Mouse (Mus musculus) gastrocnemius, adult 18-20 months (tissue): ENCODE results near the gene Antxr2. TPM values are rescaled to one million over a fixed set of nuclear protein-coding genes. Genes with fewer than 3 reads are reported as not detected.

Experiments
- DNase-seq: peaks from one replicate; pipeline ENCODE4 v3.0.0; 2021; ENCODE audit warnings: low spot score
- total RNA-seq, 2 experiments: library from RNA; stranded (reverse); gene quantifications; 2 replicates each; pipeline ENCODE4 v1.2.3; 2021

Gene Antxr2
- total RNA-seq, 2 experiments from 2014 or later = 8.3 to 10.0 TPM

DNA sequence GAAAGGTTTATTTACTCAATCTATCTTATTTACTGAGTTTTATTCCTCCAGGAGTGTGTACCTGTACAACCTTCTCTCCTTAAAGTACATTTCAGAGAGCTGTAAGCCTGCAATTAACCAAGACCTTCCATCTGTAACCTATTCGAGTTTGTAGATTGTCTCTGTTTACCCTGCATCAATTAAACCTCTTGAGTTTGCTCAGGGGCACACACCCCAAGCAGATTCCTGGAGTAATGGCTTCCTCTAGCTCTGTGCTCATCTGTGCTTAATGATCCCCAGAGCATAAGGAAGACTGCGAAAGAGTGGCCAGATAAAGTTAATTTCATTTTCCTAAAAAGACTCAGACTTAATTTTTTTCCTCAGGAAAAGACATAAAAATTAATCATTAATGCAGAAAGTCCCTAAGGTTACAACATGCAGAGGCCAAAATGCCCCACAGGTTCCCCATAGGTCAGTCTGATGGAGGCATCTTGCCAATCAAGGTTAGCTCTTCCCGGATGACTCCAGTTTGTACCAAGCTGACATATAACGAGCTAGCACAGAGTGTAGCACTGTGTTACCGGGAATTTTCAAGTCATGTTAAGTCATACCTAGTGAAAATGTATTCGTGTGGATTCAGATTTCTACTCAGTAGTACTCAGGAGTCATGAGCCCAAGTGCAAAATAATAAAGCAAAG lies 34.2 kb downstream of the Antxr2 start:
- no peak for DNase-seq

DNA sequence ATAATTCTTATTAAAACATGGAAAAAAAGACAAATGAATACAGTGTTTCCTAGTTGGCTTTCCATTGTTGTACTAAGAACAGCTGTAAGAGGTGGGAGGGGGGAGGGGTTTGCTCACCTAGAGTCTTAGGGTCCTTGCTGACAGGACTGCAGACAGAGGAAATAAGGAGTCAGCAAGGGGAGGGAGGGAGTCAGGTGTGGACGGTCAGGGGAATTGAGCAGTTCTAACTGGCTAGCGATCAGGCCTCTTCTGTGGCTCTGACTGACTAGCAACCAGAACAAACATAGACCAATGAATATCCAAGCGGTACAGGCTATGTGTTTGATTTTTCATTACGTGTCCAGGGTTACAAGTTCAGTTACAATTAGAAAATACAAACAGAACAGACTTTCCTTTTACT lies 35.0 kb downstream of the Antxr2 start:
- DNase-seq = no peak

DNA sequence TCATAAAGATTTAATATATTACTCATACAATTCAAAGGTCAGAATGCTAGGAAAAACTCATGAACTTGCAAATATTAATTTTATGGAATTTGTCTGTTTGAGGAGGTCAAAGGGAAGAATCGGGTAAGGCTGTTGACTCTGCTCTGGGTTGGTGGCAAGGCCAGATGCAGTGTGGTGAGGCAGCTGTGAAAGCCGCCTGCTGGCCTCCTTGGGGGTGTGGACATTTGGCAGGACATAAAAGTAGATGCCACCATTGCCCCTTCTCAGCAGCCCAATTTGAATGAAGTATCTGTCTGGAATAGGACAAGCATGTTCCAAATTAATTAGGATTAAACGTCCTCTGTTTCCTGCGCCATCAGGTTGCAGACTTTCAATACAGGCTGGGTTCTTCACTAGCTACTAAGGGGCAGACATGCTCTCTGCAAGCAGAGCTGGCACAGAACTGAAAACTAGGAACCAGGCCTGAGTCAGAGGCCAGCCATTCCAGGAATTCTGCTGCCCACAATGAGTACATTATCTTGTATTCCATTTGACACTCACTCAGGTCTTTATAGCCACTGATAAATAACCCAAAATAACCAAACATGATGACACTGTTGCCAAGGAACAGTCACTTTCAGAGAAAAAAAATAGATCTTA lies 44.1 kb downstream of the Antxr2 start:
- no peak for DNase-seq

DNA sequence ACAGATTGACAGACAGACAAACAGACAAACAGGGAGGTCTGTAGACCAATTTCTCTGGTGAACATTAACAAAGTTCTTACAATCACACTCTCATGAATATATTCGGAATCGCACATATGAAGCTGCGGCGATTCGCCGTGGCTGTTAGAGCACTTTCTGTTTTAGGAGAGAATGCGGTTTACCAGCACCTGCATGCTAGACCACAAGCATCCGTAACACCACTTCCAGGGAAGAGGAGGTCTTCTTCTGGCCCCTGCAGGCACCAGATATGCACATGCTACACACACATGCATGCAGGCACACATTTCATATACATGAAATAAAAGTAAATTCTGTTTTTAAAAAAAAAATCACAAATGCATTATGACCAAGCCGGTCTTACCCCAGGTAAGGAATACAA lies 47.5 kb downstream of the Antxr2 start:
- no peak for DNase-seq

DNA sequence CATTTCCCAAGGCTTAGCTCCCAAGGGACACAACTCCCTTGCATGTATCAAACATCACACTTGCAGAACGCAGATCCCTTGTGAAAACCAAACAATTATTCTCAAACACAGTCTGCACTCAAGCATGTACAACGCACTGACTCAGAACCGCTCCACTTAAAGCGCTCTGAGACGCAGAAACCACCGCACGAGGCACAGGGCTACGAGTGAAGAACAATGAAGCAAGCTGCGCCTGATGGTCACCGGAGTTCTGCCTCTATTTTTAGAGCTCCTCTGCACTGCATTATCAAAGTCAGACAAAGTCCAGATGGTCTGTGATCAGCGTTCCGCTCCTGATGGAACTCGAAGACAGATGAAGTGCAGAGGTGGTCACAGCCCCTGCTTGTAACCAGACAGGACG lies 50.4 kb downstream of the Antxr2 start:
- peak; percentile 15 for DNase-seq

DNA sequence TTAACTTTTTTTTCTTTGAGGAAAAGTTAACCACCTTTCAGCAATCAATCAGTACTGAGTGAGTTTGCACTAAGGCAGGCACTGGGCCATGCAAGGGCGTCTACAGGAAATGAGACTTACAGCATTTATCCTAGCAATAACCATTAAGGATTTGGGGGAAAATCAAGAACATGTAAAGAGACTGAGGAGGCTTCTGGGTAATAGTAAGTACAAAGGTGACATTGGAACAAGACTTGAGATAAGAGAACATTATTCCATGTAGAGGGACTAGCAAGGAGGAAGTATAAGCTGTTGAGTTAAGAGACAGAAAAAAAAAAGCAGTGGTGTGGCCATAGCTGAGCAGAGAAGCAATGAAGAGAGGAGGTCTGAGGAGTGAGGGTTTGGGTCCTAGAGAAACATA lies 57.5 kb downstream of the Antxr2 start:
- no peak for DNase-seq

DNA sequence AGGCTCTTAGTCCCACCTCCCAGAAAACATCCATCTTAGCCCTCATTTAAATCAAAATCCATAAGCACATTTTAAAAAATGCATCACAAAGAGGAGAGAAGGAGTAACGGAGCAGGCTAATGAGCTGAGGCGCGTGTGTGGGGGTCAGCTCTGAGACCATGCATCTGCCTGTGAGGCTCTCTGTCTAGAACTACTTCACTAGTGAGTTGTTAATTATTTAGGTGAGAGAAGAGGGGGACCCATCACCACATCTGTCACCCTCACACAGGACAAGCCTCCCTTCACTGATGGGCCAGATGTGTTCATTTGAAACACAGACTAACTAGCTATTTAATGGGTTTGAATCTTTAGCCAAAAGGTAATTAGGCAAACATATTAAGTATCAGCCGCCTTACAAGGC lies 58.8 kb downstream of the Antxr2 start:
- DNase-seq = no peak

DNA sequence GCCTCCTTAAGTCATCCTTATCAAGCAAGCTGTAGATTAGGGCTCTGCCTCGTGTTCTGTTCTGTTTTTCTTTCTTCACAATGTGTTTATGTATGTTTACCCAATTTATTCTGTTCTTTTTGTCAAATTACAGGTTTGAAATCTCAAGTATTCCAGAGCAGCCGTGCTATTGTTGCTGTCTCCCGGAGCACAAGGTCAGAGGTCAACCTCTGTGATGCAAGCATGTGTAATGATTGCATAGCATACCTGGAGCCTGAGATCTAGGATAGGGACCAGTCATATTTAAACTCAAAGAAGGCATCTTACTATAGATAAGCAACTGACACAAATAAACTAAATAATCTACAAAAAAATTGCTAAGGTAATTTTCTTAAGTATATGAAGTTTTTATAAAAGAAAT lies 59.6 kb downstream of the Antxr2 start:
- no peak for DNase-seq

DNA sequence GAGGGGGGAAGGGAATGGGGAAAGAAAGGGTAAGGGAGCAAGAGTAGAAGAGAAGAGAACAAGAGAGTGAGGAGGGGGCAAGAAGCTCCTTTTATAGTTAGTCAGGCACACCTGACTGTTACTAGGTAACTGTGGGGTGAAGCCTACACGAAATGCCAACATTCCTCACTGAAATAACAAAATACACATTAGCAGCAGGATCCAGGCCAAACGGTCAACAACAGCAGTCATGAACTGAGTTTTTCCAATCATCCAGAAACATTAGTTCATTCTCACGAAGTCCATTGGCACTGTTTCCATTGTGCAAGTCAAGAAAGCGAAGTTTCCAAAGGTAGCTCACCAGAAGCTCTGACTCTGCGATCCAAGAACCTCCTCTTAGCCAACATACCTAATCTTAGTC lies 63.8 kb downstream of the Antxr2 start:
- no peak for DNase-seq

DNA sequence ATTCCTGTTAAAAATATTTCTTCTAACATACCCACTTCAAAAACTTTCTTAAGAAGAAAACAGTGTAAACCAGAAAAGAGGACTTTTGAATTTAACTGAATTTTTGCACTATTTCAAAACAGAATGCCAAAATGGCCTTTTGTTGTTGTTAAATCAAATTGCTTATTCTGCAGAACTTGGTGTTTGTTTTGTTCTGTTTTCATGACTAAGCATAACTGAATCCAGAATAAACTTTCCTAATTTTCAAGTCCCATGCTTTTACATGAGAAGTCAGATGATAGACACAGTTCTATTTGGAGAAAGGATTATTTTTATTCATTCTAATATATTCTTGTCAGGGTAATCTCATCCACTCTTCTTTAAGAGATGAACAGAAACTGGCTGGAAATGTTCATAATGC lies 64.7 kb downstream of the Antxr2 start:
- DNase-seq = no peak

DNA sequence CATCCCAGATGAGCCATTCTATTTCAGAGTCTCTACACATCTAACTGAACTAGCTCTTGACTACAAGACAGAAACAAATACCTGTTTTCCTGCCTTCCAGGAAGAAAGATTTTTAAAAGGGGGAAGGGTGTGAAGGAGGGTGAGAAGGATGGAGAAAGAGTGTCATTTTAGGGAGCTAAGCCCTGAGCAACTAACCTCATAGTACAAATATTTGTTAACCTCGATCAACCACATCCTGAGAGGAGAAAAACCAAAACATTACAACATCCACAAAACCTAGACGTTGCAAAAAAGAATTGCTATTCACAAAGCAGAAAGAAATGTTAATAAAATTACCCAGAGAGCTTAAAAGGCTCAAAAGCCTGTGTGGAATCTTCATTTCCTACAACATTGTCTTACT lies 66.4 kb downstream of the Antxr2 start:
- no peak for DNase-seq

DNA sequence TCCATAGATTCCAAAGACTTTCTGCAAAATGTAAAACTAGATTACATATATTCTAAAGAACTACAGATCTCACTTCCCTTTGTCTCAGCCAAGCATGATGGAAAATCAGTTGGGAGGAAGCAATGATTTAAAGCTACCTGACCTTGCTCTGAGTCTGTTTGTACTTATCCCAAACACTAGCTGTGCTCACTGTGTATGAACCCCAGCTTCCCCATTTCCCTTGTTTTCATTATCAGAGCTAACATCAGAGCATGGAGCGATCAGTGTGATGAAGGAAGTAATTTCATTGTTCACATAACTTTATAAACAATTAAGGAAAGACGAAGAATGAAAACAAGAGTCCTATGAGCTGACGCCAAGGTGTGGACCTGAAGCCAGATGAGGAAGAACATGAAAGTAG lies 68.3 kb downstream of the Antxr2 start:
- DNase-seq = no peak

DNA sequence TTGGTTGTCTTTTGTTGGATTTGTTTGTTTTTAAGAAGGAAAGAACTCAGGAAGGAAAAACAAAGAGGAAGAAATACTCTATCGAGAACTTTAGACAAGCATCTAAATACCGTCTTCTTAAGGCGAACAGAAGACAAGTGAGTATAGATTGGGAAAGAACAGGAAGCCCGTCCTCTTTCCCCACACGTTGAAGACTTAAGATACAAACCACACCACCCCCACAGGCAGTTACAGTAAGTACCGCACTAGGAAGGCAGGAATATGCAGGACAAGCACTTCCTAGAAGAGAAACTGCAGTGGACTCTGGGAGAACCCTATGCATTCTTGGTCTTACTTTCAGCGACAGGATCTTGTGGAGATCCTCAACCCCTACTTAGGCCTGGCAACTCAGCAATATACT lies 69.1 kb downstream of the Antxr2 start:
- DNase-seq = no peak

DNA sequence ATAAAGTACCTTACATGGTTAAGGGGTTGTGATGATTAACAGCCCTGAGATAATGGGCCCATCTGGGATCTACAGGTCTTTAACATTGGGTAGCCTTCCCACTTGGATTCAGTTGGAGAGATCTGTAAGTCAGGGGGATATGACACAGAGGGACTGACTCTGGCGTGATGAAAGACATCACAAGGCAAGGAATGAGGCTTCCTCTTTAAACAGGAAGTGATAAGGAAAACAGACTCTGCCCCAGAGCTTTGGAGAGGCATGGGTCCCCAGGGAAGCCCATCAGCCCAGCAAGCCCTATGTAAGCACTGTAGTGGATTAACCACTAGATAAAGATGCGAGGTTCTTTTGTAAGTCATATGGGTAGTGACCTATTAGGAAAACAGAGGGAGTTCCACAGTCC lies 71.2 kb downstream of the Antxr2 start:
- DNase-seq = no peak

DNA sequence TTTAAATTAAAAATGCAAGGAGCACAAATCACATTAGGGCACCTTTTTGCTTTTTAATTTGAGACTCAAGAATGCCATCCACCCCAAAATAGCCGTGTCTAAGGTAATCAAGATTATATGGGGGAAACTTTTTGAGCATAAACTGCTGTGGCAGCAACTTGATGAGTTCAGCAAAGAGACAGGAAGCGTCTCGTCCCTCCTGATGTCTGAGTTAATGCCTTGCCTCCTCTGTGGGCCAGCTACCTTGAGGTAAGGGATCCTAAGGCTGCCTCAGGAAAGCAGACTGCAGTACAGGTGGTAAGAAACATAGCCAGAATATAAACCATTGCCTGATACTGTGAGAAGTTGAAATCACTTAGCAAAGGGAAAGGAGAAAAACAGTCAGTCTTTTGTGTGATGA lies 71.8 kb downstream of the Antxr2 start:
- DNase-seq = no peak

DNA sequence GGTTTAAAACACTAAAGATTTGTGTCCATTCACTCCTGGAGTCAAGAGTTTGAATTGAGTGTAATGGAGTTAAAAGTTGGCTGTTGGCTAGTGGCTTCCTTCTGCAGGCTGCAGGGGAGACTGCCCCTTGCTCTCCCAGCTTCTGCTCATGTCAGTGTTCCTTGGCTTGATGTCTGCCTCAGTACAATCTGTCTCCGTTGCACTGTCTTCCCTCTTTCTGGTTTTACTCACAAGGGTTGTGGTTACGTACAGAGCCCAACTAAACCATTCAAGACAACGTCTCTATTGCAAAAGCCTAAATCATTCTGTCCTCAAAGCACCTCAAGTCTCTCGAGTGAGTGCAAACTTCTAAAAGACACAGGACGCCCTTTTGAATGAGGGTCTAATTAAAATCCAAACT lies 73.3 kb downstream of the Antxr2 start:
- DNase-seq = no peak

DNA sequence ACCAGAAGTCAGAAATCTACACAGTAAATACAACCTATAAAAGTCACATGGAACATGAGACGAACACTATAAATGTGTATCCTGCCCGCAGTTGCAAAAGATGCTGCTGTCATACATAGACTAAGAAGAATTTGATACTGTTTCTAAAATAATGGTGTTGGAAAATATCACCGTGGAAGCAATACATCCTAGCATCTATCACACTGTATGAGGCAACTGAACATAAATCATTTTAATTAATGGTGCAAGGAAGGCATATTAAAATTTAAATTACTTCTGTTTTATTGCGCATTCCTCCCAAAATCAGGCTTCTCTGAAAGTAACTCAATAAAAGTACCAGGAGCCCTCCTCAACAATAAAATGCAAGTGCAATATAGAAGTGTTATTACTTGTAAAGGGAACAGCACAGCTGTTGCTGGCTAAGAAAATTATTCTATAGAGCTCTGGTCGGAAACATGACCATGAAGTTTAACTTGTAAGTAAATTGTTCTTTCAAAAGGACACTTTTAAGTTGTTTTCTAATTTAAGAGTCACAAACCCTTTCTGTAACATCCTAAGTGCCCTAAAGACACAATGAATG lies 76.6 kb downstream of the Antxr2 start:
- DNase-seq = no peak

DNA sequence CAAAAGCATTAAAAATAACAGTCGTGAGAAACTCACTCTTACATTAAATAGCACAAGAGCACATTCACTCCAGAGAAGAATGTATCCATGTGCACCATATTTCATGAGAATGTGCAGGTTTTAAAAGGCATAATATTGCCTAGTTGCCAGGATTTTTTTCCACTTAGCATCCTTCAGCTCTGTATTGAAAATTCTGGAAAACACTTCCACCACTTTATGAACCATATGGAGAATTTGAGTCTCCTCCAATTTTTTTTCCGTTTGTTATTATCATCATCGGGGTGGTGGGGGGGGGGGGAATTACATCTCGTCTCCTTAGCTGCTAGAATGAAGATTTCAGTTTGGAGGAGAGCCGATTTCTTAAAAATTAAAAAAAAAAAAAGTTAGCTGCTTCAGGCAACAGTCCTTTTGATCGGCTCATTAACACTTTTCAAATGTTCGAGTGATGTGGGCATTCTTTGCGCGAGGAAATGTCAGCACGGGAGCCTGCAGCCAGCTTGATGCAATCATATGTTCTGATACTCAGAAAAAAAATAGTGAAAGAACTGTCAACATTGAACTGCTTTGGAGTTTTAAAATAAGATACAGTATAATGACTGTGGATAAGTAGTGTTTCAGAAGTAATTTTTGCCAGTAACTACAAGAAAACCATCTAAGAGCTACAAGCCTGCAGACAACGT lies 77.5 kb downstream of the Antxr2 start:
- DNase-seq = no peak

DNA sequence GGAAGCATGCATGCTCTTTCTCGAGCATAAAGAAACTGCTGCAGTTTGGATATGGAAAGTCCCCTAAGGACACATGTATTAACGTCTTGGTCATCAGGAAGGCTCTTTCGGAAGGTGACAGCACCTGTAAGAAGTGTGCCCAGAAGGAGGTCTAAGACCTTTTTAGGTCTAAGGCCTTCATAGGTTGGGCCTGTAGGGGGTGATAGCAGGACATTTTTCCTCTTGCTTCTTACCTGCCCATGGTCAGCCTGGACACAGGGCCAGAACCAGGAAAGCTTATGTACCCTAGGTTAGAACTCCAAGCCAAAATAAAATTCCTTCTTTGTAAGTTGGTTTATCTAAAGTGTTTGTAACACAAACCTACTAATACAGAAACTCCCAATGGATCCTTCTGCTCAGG lies 83.6 kb downstream of the Antxr2 start:
- no peak for DNase-seq

DNA sequence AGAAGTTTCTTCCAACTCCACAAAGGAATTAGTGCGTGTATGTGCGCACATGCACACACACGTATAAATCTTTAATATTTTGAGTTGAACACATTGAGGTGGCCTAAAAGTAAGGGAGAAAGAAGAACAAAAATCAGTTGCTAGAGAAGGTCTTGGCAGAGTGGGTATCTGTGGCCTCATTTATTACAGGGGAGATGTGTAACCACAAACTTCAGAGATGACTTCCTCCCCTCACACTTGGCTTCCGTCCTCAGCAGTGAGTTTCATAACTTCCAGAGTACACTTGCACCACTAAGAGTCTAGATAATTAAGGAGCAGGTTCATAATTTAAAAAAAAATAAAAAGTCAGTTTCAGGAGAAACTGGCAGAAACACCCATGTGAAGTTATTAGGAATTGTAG lies 84.6 kb downstream of the Antxr2 start:
- DNase-seq = no peak

DNA sequence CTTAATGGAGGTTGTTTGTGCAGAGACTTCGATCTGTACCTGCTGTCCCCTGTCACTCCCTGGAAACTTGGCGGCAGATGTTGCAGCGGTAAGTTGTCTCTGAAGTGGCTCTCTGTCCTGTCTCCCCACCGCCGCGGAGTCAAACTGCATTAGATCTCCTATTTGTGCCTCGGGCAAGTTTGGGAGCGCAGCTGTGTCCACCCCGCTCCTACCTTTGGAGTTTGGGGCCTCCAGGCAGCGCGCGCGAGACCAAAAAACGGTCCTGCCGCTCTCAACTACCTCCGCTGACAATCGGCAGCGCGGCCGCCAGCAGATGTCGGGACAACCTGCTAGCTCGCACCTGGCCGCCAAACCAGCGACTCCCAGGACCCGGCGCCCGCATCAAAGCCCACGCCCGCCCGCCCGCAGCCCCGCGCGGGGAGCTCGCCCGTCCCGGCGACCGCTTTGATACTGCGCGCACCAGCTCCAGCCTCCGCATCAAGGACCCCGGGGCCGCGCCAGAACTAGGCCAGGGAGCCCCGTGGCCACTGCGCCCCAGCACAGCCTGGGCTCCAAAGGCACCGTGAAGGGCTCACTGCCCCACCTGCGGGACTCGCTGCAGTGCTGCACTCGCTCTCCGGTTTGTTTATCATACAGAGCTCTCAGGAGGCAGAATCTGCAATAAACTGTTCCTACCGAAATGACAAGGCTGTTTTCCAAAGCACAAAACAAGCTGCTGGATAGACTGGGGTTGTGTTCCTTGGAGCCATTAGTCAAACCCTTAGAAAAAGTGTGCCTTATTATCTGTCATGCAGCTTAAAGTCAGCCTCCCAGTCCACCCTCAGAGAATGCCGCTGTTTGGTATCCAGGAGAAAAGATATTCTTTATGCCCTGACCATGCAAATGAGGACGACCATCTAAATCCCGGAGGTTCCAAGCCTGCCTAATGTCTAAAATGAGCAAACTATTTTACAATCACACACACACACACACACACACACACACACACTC lies 95.4 kb downstream of the Antxr2 start:
- DNase-seq = no peak

DNA sequence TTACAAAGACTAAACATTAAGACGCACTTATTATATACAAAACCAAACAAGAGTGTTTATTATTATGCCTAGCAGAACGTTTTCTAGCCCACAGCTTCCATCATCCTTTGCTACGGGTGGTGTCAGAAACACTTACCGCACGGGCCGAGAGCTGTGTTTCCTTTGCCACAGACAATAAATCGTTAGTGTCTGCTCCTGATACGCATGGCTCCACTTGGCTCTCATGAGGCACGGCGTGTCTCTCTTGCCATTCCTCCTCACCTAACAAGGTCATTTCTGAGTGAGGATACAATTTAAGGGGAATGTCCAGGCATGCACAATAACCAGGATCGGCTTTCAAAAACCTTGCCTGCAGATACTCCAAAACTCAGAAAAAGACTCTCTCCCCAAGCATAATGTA lies 113.2 kb downstream of the Antxr2 start:
- DNase-seq = no peak
